Mouse (Mus musculus): Measurements from ENCODE around the gene Pxdn. TPM values are rescaled to one million over a fixed set of nuclear protein-coding genes. Genes with fewer than 3 reads are reported as not detected.

The Pxdn gene
- polyA plus RNA-seq, 1 experiment from 2014 or later, result 30.6 TPM

GRCm38 (mm10) chr12:29953999-29954398 is 16.6 kb downstream of the Pxdn start:
- 45% methylated on average over 11 of the region's 11 CpGs for WGBS
- H3K4me1 ChIP-seq, result peaks cover 46% of the 10 kb centered on the region
- peak overlapping the region; percentile 83 for H3K27ac ChIP-seq
- no peaks in the 10 kb centered on the region for H3K9me3 ChIP-seq (replicated peaks)
- no peak; the same call in 1 of the 2 replicates for ATAC-seq
- no peak overlapping the region for H3K4me3 ChIP-seq
- H3K36me3 ChIP-seq (ENCODE audit: poor library complexity, severe bottlenecking), result peaks cover 5% of the 10 kb centered on the region; the same call in 1 of the 2 replicates
- 0 out of 2 replicates have a peak overlapping the region, but pooled peaks have one; percentile 14 for H3K9ac ChIP-seq
- no peaks in the 10 kb centered on the region for H3K27me3 ChIP-seq
- H3K4me2 ChIP-seq, result 0 out of 2 replicates have a peak overlapping the region, but pooled peaks have one; percentile 2

DNA sequence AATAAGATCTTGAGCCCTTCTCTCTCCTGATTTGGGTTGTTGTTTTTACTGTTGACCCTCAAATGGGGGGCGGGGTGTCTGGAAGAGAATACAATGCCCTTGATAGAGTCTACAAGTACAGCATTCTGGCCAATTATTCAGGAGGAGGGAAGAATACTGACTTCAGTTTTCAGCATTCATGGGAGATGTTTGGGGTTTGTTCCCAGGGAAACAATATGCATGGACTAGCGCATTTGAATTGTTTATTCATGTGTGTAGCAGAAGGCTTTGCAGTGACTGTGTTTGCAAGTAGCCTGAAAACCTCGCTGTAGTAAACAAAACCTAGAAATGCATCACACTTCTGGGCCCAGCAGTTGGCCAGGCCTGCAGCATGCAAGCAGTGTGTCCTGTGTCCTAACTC is 17.1 kb downstream of the Pxdn start:
- Histone ChIP-seq H3K27ac (peak overlapping the region; percentile 83), H3K9me3 (replicated peaks) (no peaks in the 10 kb centered on the region), H3K36me3 (ENCODE audit: poor library complexity, severe bottlenecking) (peaks cover 2% of the 10 kb centered on the region; the same call in 1 of the 2 replicates), H3K9ac (no peak overlapping the region), H3K27me3 (no peaks in the 10 kb centered on the region), H3K4me2 (0 out of 2 replicates have a peak overlapping the region, but pooled peaks have one; percentile 2), H3K4me3 (no peak overlapping the region), H3K4me1 (peaks cover 46% of the 10 kb centered on the region)
- ATAC-seq, result peak; percentile 66
- 28% methylated on average over 3 of the region's 3 CpGs for WGBS

- H3K36me3 ChIP-seq (ENCODE audit: poor library complexity, severe bottlenecking), result no peaks in the 10 kb centered on the region
- H3K4me3 ChIP-seq, result no peak overlapping the region
- no peaks in the 10 kb centered on the region for H3K9me3 ChIP-seq (replicated peaks)
- no peak; the same call in 1 of the 2 replicates for ATAC-seq
- 70% methylated on average over 12 of the region's 12 CpGs for WGBS
- H3K27me3 ChIP-seq, result no peaks in the 10 kb centered on the region
- H3K9ac ChIP-seq, result no peak overlapping the region
- no peak overlapping the region for H3K27ac ChIP-seq
- H3K4me1 ChIP-seq, result peaks cover 48% of the 10 kb centered on the region
- no peak overlapping the region for H3K4me2 ChIP-seq
Observed at GRCm38 (mm10) chr12:29956969-29957368, 19.6 kb downstream of the Pxdn start.

GRCm38 (mm10) chr12:29958637-29959036 is 21.2 kb downstream of the Pxdn start:
- WGBS, result 67% methylated on average over 5 of the region's 5 CpGs
- peaks cover 31% of the 10 kb centered on the region for H3K4me1 ChIP-seq
- H3K27ac ChIP-seq, result no peak overlapping the region
- no peak overlapping the region for H3K9ac ChIP-seq
- no peaks in the 10 kb centered on the region for H3K9me3 ChIP-seq (replicated peaks)
- no peak overlapping the region for H3K4me3 ChIP-seq
- H3K27me3 ChIP-seq, result no peaks in the 10 kb centered on the region
- H3K36me3 ChIP-seq (ENCODE audit: poor library complexity, severe bottlenecking), result peaks cover 9% of the 10 kb centered on the region
- ATAC-seq, result no peak
- H3K4me2 ChIP-seq, result no peak overlapping the region

DNA sequence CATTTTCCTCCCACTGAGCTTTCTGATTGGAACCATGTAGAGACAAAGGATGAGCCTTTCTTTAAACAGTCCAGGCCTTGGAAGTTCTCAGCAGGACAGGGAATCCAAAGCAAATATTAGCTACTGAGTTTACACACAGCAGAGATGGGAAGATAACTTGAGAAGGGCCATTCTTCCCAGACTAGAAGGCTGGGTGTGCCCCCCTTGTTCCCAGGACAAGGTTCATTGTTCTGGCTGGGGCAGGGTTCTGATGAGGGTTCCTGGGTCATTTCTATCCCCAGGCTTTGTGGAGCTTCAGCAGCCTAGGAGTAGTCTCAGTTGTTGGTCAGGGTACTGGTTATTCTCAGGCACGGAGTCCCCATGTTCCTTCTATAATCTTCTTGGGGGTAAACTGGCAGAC is 23.6 kb downstream of the Pxdn start:
- Histone ChIP-seq H3K9me3 (replicated peaks) (no peaks in the 10 kb centered on the region), H3K27ac (no peak overlapping the region), H3K36me3 (ENCODE audit: poor library complexity, severe bottlenecking) (peaks cover 17% of the 10 kb centered on the region), H3K9ac (no peak overlapping the region), H3K4me3 (no peak overlapping the region), H3K4me2 (no peak overlapping the region), H3K27me3 (no peaks in the 10 kb centered on the region), H3K4me1 (peaks cover 17% of the 10 kb centered on the region)
- ATAC-seq, result no peak
- WGBS, result 88% methylated on average over 1 of the region's 1 CpGs

- Histone ChIP-seq H3K9ac (no peak overlapping the region), H3K27me3 (no peaks in the 10 kb centered on the region), H3K27ac (no peak overlapping the region), H3K9me3 (replicated peaks) (no peaks in the 10 kb centered on the region), H3K36me3 (ENCODE audit: poor library complexity, severe bottlenecking) (peaks cover 25% of the 10 kb centered on the region), H3K4me3 (no peak overlapping the region), H3K4me2 (no peak overlapping the region), H3K4me1 (peaks cover 17% of the 10 kb centered on the region)
- 92% methylated on average over 6 of the region's 6 CpGs for WGBS
- ATAC-seq, result no peak
Observed at GRCm38 (mm10) chr12:29965016-29965415, 27.6 kb downstream of the Pxdn start.

DNA sequence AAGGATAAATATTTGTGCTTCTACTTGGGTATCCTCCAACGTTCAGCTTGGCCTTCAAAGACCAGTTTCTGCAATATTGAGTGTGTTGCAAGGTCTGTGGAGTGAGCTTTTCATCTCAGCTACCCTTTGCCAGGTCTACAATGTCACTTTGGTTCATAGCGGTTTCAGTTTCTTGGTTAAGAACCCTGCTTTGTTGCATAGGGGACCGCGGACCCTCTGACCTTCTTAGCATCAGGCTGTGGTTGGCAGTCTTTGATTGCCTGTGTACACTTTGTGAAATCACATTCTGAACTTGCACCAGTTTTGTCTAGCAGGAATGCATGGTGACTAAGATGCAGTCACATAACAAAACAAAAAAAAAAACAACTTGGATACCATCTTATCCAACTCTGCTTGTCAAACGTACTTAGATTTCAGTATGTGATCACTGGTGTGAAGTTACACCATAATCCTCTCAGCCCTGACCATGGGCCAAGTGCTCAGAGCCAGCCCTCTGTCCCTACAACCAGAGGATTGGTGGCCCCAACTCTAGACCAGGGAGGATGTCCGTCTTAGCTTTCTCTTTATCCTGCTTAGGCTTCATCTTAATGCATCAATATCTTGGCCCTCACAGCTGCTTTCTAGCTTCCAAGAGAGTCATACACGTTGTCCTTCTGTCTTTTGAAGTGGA is 34.5 kb downstream of the Pxdn start:
- H3K27ac ChIP-seq, result no peak overlapping the region
- H3K27me3 ChIP-seq, result no peaks in the 10 kb centered on the region
- H3K4me1 ChIP-seq, result no peaks in the 10 kb centered on the region
- H3K36me3 ChIP-seq (ENCODE audit: poor library complexity, severe bottlenecking), result peaks cover 33% of the 10 kb centered on the region
- H3K9me3 ChIP-seq (replicated peaks), result no peaks in the 10 kb centered on the region
- H3K4me3 ChIP-seq, result no peak overlapping the region
- no peak for ATAC-seq
- 87% methylated on average over 7 of the region's 7 CpGs for WGBS
- no peak overlapping the region for H3K4me2 ChIP-seq
- H3K9ac ChIP-seq, result no peak overlapping the region

- H3K9me3 ChIP-seq (replicated peaks), result no peaks in the 10 kb centered on the region
- H3K4me3 ChIP-seq, result no peak overlapping the region
- 93% methylated on average over 6 of the region's 6 CpGs for WGBS
- H3K9ac ChIP-seq, result no peak overlapping the region
- H3K4me1 ChIP-seq, result no peaks in the 10 kb centered on the region
- H3K36me3 ChIP-seq (ENCODE audit: poor library complexity, severe bottlenecking), result peaks cover 30% of the 10 kb centered on the region
- ATAC-seq, result no peak
- H3K27ac ChIP-seq, result no peak overlapping the region
- no peaks in the 10 kb centered on the region for H3K27me3 ChIP-seq
- no peak overlapping the region for H3K4me2 ChIP-seq
Observed at GRCm38 (mm10) chr12:29972533-29972932, 35.1 kb downstream of the Pxdn start.

DNA sequence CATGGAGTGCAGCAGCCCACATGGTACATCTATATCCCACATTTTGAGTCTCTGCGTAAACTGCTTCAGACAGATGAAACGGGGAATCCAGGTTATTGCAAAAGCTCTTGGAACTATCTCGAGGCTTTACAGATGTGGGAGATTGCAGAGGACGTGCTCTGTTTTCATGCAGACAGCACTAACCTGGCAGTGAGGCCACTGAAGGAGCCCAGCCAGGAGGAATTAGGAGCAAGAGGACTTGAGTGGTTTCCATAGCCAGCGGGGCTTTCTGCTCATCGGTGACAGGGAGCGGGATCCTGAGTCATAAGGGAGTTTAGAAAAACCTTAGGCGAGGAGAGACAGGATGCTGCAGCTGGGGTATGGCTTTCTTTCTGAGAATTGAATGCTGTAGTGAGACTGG is 42.7 kb downstream of the Pxdn start:
- Histone ChIP-seq H3K4me1 (no peaks in the 10 kb centered on the region), H3K9ac (no peak overlapping the region), H3K9me3 (replicated peaks) (no peaks in the 10 kb centered on the region), H3K27ac (no peak overlapping the region), H3K4me3 (no peak overlapping the region), H3K4me2 (no peak overlapping the region), H3K36me3 (ENCODE audit: poor library complexity, severe bottlenecking) (peaks cover 86% of the 10 kb centered on the region), H3K27me3 (no peaks in the 10 kb centered on the region)
- 95% methylated on average over 8 of the region's 8 CpGs for WGBS
- ATAC-seq, result no peak

DNA sequence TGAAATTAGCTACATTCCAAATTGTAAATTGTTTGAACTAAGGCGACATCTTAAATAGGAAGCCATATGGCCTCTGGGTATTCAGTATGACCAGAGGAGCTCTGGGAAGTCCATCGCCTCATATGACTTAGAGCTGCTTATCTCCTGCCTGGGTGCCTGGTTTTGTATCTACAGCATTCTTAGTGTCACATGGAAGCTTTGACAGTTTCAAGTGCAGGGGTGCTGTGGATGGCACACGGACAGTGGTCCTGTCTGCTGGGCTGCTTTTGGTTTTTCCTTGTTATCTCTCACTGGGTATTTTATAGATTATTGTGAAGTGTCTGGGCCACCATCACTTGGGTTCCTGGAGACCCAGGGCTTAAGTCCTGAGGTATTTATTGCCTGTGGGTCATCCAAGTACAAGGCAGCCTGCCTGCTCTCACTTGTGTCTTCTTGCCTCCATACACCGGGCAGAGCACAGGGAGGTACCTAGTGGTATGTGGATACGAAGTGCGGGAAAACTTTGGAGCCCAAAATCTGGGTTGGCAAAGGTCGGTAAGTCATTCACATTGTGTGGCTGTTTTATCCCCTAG is 44.4 kb downstream of the Pxdn start:
- Histone ChIP-seq H3K4me3 (no peak overlapping the region), H3K9ac (no peak overlapping the region), H3K27me3 (no peaks in the 10 kb centered on the region), H3K4me2 (no peak overlapping the region), H3K27ac (no peak overlapping the region), H3K36me3 (ENCODE audit: poor library complexity, severe bottlenecking) (peaks cover 89% of the 10 kb centered on the region), H3K9me3 (replicated peaks) (no peaks in the 10 kb centered on the region), H3K4me1 (no peaks in the 10 kb centered on the region)
- no peak for ATAC-seq
- WGBS, result 91% methylated on average over 7 of the region's 7 CpGs

GRCm38 (mm10) chr12:29983190-29983589 is 45.8 kb downstream of the Pxdn start:
- no peak overlapping the region for H3K27ac ChIP-seq
- no peaks in the 10 kb centered on the region for H3K9me3 ChIP-seq (replicated peaks)
- H3K36me3 ChIP-seq (ENCODE audit: poor library complexity, severe bottlenecking), result peaks cover 95% of the 10 kb centered on the region
- no peak overlapping the region for H3K4me3 ChIP-seq
- H3K4me1 ChIP-seq, result no peaks in the 10 kb centered on the region
- ATAC-seq, result no peak
- 97% methylated on average over 9 of the region's 9 CpGs for WGBS
- H3K27me3 ChIP-seq, result no peaks in the 10 kb centered on the region
- no peak overlapping the region for H3K4me2 ChIP-seq
- H3K9ac ChIP-seq, result no peak overlapping the region

GRCm38 (mm10) chr12:29985126-29985525 is 47.7 kb downstream of the Pxdn start:
- Histone ChIP-seq H3K9me3 (replicated peaks) (no peaks in the 10 kb centered on the region), H3K4me3 (no peak overlapping the region), H3K4me1 (no peaks in the 10 kb centered on the region), H3K36me3 (ENCODE audit: poor library complexity, severe bottlenecking) (peaks cover 88% of the 10 kb centered on the region), H3K27ac (no peak overlapping the region), H3K27me3 (no peaks in the 10 kb centered on the region), H3K9ac (no peak overlapping the region), H3K4me2 (no peak overlapping the region)
- WGBS, result 90% methylated on average over 6 of the region's 6 CpGs
- no peak for ATAC-seq

All from forebrain, embryonic 13.5 days (tissue).